Mouse (Mus musculus) liver, adult 2 months (tissue): ENCODE measurements around the gene Il12rb1.

ENCODE experiments used
- CTCF ChIP-seq: fragments of 200-500 bp; IDR thresholded peaks from 2 replicates; pipeline ENCODE4 v1.5.1; 2011; ENCODE audit warnings: low read depth, low read length, control low read depth
- POLR2A ChIP-seq: fragments of 200-500 bp; IDR thresholded peaks from 2 replicates; pipeline ENCODE4 v1.6.1; 2011; ENCODE audit warnings: low read length, control low read depth; ENCODE audit not compliant: insufficient read depth; ENCODE audit errors: extremely low read depth

GRCm38 (mm10) chr8:70834071-70834470 lies 25.8 kb downstream of the Il12rb1 start:
- TF ChIP-seq CTCF, result no peak
- TF ChIP-seq POLR2A, result no peak
